Mouse (Mus musculus): ENCODE measurements around the gene Olfr1535.

The Olfr1535 gene

DNA sequence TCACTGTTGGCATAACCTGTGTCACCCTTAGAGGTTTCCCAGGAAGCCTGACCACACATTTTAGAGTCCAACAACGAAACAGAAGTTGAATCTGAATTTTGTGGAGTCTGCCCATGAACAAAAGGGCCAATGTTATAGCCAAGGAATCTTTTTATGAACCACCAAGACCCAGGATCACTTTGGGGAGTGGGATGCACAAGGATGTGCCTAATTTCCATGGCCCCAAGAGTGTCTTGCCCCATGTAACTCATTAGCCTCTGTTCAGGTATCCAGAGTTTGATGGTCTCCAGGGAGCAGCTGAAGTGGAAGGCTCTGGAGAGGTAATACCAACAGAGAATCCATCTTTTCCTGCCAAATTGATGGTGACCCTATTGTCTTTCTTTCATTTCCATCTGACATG lies at the start of gene Olfr1535:
Gene Olfr1535 (minus strand): TSS at position 101 of the 400 bp plus-strand sequence.
- DNase-seq (ENCODE audit: low spot score in 2 of 2): no peak

DNA sequence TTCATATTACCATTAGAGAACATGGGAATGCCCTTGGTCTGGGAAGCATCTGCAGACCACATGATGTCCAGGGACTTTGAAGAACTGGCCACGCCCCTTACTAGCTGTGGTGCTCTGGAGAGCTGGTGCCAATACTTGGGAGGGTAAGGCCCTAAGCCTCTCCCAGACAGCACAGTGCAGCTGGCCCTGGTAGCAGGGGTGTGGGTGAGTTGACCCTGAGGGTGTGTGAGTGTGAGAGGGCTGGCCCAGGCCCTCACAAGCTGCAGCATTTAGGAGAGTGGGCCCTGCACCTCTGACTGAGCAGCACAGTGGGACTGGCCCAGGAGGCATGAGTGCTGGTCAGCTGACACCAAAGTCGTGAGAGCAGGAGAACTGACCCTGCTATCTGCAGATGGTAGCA lies 31.9 kb upstream of the Olfr1535 start:
- no peak for DNase-seq (ENCODE audit: low spot score in 2 of 2)

DNA sequence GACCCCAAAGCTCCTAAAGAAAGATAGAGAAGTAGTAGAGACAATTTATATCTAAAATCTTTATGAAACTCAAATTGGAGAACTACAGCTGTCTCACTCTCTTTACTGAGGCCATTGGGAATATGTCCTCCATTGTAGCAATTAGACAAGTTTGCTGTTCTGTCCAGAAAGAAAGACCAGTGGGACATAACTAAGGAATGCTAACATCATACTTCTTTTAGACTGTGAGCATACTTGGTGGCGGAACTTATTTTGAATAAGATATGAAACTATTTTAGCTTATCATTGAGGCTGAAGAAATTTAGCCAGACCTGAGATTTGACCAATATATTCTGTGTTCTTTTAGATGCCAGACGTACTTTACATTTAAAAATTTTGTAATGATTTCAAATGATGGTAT lies 22.0 kb upstream of the Olfr1535 start, which contains the start of gene Olfr1364:
Gene Olfr1364 (minus strand): TSS at position 101 of the 400 bp plus-strand sequence.
- no peak for DNase-seq (ENCODE audit: low spot score in 2 of 2)

DNA sequence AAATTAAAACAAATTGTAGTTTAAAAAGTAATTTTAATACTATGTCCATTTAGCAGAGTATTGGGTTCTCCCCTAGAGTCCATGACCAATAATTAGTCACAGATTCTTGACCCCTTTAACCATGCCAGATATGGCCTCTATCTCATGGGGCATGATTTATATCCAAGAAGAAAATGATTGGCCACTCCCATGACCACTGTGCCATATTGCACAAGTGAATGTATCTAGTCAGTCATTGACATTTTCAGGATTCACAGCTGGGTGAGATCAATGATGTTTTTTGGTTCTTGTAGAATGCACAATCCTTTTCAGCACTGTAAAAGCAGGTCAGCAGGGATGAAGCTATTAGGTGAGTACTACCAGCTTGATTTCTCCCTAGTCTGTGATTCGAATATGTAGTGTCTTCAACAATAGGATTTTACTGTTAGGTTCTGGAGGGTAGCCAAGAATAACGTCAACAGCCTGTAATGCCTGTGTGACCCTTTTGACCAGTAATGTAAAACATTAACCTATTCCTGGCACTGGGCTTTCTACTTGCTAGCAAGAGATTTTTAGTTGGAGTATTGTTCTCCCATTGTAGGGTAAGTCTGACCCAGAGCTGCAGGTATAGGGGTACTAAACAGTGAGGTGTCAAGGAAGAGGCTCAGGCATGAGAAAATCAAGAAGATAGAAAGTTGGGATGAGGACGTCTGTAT lies 9.1 kb downstream of the Olfr1535 start:
- DNase-seq (ENCODE audit: low spot score in 2 of 2): no peak

DNA sequence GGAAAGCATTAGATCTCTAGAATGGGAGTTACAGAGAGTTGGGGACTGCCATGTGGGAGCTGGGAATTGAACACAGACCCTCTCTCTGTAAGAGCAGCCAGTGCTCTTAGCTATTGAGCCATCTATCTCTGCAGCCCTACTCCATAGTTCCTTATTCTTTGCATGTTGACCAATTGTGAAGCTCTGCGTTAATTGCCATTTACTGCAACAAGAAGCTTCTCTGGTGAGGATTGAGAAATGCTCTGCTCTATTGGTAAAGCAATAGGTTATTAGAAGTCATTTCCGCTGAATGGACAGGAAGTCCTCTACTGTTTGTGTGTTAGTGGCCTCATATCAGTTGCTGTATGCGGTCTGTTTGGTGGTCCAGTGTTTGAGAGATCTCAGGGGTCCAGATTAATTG lies 10.2 kb downstream of the Olfr1535 start:
- DNase-seq (ENCODE audit: low spot score in 2 of 2): no peak

DNA sequence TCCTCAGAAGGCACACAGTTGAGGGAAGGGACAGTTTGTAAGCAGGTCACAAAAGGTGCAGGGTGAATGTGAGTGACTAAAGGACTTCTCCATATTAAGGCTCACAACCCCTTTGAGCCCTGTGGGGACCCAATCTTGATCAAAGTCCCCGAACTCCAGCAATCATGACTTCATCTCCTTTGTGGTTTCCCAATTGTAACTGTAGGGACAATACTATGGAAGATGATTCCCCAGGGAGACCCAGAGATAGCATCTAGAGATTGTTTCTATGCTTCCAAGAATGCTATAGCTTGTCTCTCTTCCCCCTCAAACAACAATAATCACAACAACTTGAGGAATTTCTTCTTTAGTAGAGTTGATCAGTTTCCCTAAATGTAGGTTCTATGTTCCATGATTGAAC lies 17.0 kb downstream of the Olfr1535 start, which contains the start of gene Olfr1366:
Gene Olfr1366 (minus strand): TSS at position 101 of the 400 bp plus-strand sequence.
- no peak for DNase-seq (ENCODE audit: low spot score in 2 of 2)

DNA sequence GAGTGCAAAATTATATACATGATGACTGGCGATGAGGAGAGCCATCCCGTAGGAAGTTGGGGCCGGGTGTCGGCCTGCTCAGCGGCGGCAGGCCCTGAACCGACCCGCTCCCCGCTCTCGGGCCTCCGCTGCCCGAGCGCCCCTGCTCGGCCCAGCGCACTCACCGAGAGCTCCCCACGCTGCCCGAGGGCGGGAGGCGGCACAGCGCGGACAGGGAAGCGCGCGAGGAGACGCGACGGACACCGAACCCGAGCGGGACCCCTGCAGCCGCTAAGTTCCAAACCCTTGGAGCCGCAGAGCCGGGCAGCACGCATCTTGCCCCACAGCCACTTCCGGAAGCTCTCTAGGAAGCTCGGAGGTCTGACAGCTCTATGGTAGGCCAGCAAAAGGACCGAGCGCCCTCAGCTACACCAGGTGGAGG lies 28.9 kb downstream of the Olfr1535 start, which contains the start of gene Zkscan8:
Gene Zkscan8 (minus strand): TSS at position 340 of the 421 bp plus-strand sequence.
- peak; percentile 88 to 89 for DNase-seq (ENCODE audit: low spot score in 2 of 2)

DNA sequence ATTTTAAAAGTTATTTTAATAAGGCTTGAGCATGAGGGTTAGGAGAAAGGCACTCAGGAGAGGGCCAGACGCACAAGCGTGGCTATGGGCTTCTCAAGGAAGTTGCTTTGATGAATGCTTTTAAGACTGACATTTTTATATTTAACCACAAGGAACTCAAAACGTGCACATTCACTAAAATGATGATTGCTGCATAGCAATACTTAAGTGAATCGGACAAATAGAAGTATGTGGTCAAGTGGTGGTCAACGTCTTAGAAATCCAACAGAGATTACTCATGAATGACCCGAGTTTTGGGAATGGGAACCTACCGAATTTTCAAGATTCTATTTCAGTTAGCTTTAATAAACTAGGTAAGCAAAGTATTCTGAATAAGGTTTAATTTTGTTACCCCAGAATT lies 29.6 kb downstream of the Olfr1535 start:
- DNase-seq (ENCODE audit: low spot score in 2 of 2): no peak

DNA sequence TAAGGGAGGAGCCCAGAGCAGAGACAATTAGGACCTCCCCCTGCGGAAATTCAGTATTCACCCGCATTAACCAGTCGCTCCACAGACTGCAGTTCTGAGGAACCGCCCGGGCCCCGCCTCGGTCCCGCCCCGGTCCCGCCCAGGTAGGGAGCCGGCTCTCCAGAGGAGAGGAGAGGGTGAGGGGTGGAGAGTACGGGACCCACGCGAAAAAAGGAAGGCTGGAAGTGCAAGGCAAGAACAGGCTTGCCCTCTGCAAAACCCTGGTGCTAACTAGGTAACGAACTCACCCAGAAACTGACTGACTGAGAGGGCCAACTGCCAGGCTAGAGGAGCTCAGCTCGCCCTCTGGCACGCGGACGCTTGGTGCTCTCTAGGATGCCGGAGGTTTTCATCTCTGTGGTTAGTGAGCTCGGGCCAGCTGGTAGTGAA lies 53.5 kb downstream of the Olfr1535 start:
- DNase-seq (ENCODE audit: low spot score in 2 of 2): peak; percentile 73 to 83

Measured in frontal cortex, postnatal 36 days (tissue).